Mouse (Mus musculus): ENCODE data around the gene Nipal4. TPM values are rescaled to one million over a fixed set of nuclear protein-coding genes. Genes with fewer than 3 reads are reported as not detected.

Gene Nipal4
- polyA plus RNA-seq, 1 experiment from 2014 or later = 2.1 TPM

- H3K4me3 ChIP-seq (ENCODE audit: low read depth, low read length) = no peak overlapping the region
- WGBS = 50% methylated on average over 17 of the region's 17 CpGs
- no peaks in the 10 kb centered on the region for H3K27me3 ChIP-seq (replicated peaks; ENCODE audit: control insufficient read depth, insufficient read depth, low read length)
- H3K4me1 ChIP-seq (replicated peaks; ENCODE audit: control insufficient read depth, insufficient read depth, low read length) = no peaks in the 10 kb centered on the region; the same call in 1 of the 2 replicates
- no peak for TF ChIP-seq CTCF (IDR thresholded peaks at IDR 0.05; ENCODE audit: low read depth)
- peak overlapping the region; percentile 30; the same call in 1 of the 2 replicates for H3K27ac ChIP-seq (ENCODE audit: low read depth, low read length)
- no peaks in the 10 kb centered on the region for H3K9me3 ChIP-seq (ENCODE audit: control insufficient read depth)
- no peak overlapping the region for H3K4me2 ChIP-seq (replicated peaks; ENCODE audit: low read depth)
- ATAC-seq = peak; percentile 26
- no peak overlapping the region for H3K9ac ChIP-seq (ENCODE audit: low read depth, low read length)
- H3K36me3 ChIP-seq (ENCODE audit: control insufficient read depth, insufficient read depth) = no peaks in the 10 kb centered on the region
Observed at GRCm38 (mm10) chr11:46205639-46206409, 39.5 kb upstream of the Nipal4 start.

GRCm38 (mm10) chr11:46204841-46205240, 38.5 kb upstream of the Nipal4 start:
- WGBS = 77% methylated on average over 9 of the region's 9 CpGs
- Histone ChIP-seq H3K9ac (ENCODE audit: low read depth, low read length) (no peak overlapping the region), H3K4me3 (ENCODE audit: low read depth, low read length) (no peak overlapping the region), H3K4me2 (replicated peaks; ENCODE audit: low read depth) (no peak overlapping the region), H3K4me1 (replicated peaks; ENCODE audit: control insufficient read depth, insufficient read depth, low read length) (no peaks in the 10 kb centered on the region; the same call in 1 of the 2 replicates), H3K27me3 (replicated peaks; ENCODE audit: control insufficient read depth, insufficient read depth, low read length) (no peaks in the 10 kb centered on the region), H3K36me3 (ENCODE audit: control insufficient read depth, insufficient read depth) (no peaks in the 10 kb centered on the region), H3K9me3 (ENCODE audit: control insufficient read depth) (no peaks in the 10 kb centered on the region), H3K27ac (ENCODE audit: low read depth, low read length) (peak overlapping the region; percentile 6; the same call in 1 of the 2 replicates)
- no peak for TF ChIP-seq CTCF (IDR thresholded peaks at IDR 0.05; ENCODE audit: low read depth)
- peak; percentile 39; the same call in 1 of the 2 replicates for ATAC-seq

DNA sequence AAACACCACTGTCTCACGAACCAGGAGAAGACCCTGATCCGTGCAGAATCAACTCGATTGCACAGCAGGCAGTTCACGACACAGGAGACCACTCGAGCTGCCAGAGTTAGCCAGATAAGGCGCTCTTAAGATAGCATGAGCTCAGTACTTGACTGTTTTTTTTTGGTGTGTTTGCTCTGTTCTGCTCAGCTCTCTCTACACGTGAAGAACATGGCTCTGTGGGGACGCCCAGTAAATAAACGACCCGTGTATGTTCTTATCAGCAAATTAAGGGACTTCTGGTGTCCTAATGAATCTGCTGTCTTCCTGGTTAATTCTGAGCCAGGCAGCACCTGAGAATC, 36.2 kb upstream of the Nipal4 start:
- no peaks in the 10 kb centered on the region for H3K27me3 ChIP-seq (replicated peaks; ENCODE audit: control insufficient read depth, insufficient read depth, low read length)
- no peaks in the 10 kb centered on the region for H3K4me1 ChIP-seq (replicated peaks; ENCODE audit: control insufficient read depth, insufficient read depth, low read length)
- no peak overlapping the region for H3K4me2 ChIP-seq (replicated peaks; ENCODE audit: low read depth)
- ATAC-seq = no peak
- no peak for TF ChIP-seq CTCF (IDR thresholded peaks at IDR 0.05; ENCODE audit: low read depth)
- no peaks in the 10 kb centered on the region for H3K9me3 ChIP-seq (ENCODE audit: control insufficient read depth)
- H3K4me3 ChIP-seq (ENCODE audit: low read depth, low read length) = no peak overlapping the region
- no peak overlapping the region for H3K27ac ChIP-seq (ENCODE audit: low read depth, low read length)
- H3K36me3 ChIP-seq (ENCODE audit: control insufficient read depth, insufficient read depth) = no peaks in the 10 kb centered on the region
- WGBS = 29% methylated on average over 10 of the region's 10 CpGs
- H3K9ac ChIP-seq (ENCODE audit: low read depth, low read length) = 0 out of 2 replicates have a peak overlapping the region, but pooled peaks have one; percentile 7

GRCm38 (mm10) chr11:46201636-46202546, 35.6 kb upstream of the Nipal4 start:
- Histone ChIP-seq H3K4me1 (replicated peaks; ENCODE audit: control insufficient read depth, insufficient read depth, low read length) (no peaks in the 10 kb centered on the region), H3K9ac (ENCODE audit: low read depth, low read length) (0 out of 2 replicates have a peak overlapping the region, but pooled peaks have one; percentile 7), H3K4me3 (ENCODE audit: low read depth, low read length) (no peak overlapping the region), H3K27ac (ENCODE audit: low read depth, low read length) (no peak overlapping the region), H3K27me3 (replicated peaks; ENCODE audit: control insufficient read depth, insufficient read depth, low read length) (no peaks in the 10 kb centered on the region), H3K4me2 (replicated peaks; ENCODE audit: low read depth) (no peak overlapping the region), H3K36me3 (ENCODE audit: control insufficient read depth, insufficient read depth) (no peaks in the 10 kb centered on the region), H3K9me3 (ENCODE audit: control insufficient read depth) (no peaks in the 10 kb centered on the region)
- 58% methylated on average over 20 of the region's 20 CpGs for WGBS
- no peak for ATAC-seq
- TF ChIP-seq CTCF (IDR thresholded peaks at IDR 0.05; ENCODE audit: low read depth) = no peak

GRCm38 (mm10) chr11:46200664-46201063, 34.4 kb upstream of the Nipal4 start:
- Histone ChIP-seq H3K36me3 (ENCODE audit: control insufficient read depth, insufficient read depth) (no peaks in the 10 kb centered on the region), H3K9me3 (ENCODE audit: control insufficient read depth) (no peaks in the 10 kb centered on the region), H3K9ac (ENCODE audit: low read depth, low read length) (no peak overlapping the region), H3K27me3 (replicated peaks; ENCODE audit: control insufficient read depth, insufficient read depth, low read length) (no peaks in the 10 kb centered on the region), H3K4me1 (replicated peaks; ENCODE audit: control insufficient read depth, insufficient read depth, low read length) (no peaks in the 10 kb centered on the region), H3K4me3 (ENCODE audit: low read depth, low read length) (no peak overlapping the region), H3K27ac (ENCODE audit: low read depth, low read length) (no peak overlapping the region), H3K4me2 (replicated peaks; ENCODE audit: low read depth) (no peak overlapping the region)
- TF ChIP-seq CTCF (IDR thresholded peaks at IDR 0.05; ENCODE audit: low read depth) = no peak
- WGBS = 88% methylated on average over 11 of the region's 11 CpGs
- ATAC-seq = no peak

- no peak overlapping the region for H3K27ac ChIP-seq (ENCODE audit: low read depth, low read length)
Observed at GRCm38 (mm10) chr11:46194175-46194574, 27.9 kb upstream of the Nipal4 start.

More at GRCm38 (mm10) chr11:46194175-46194574, 27.9 kb upstream of the Nipal4 start:
- H3K4me1 ChIP-seq (replicated peaks; ENCODE audit: control insufficient read depth, insufficient read depth, low read length) = no peaks in the 10 kb centered on the region
- 75% methylated on average over 4 of the region's 4 CpGs for WGBS
- no peak for TF ChIP-seq CTCF (IDR thresholded peaks at IDR 0.05; ENCODE audit: low read depth)
- no peaks in the 10 kb centered on the region for H3K27me3 ChIP-seq (replicated peaks; ENCODE audit: control insufficient read depth, insufficient read depth, low read length)
- ATAC-seq = no peak
- no peaks in the 10 kb centered on the region for H3K36me3 ChIP-seq (ENCODE audit: control insufficient read depth, insufficient read depth)
- no peak overlapping the region for H3K4me3 ChIP-seq (ENCODE audit: low read depth, low read length)
- no peaks in the 10 kb centered on the region for H3K9me3 ChIP-seq (ENCODE audit: control insufficient read depth)
- no peak overlapping the region for H3K4me2 ChIP-seq (replicated peaks; ENCODE audit: low read depth)
- no peak overlapping the region for H3K9ac ChIP-seq (ENCODE audit: low read depth, low read length)

Data from intestine, postnatal 0 days (tissue).